Mouse (Mus musculus) heart, embryonic 12.5 days (tissue): ENCODE results near the gene Creb5. TPM values are rescaled to one million over a fixed set of nuclear protein-coding genes. Genes with fewer than 3 reads are reported as not detected.

Source experiments
- ATAC-seq: fragments of 200-750 bp; cut with Nextera tagmentation; 2 replicates; pipeline ENCODE4 v1.8.0; 2017; ENCODE audit warnings: moderate TSS enrichment, moderate library complexity; ENCODE audit not compliant: insufficient number of reproducible peaks, low FRiP score
- H3K27ac ChIP-seq: fragments of 300-500 bp; sonication (generic); 2 replicates; pipeline ENCODE4 v1.5.1; 2016; ENCODE audit warnings: mild to moderate bottlenecking, moderate library complexity; ENCODE audit not compliant: poor library complexity, severe bottlenecking
- H3K27me3 ChIP-seq: fragments of 300-500 bp; sonication (generic); replicated peaks from 2 replicates; pipeline ENCODE4 v1.6.1; 2016; ENCODE audit warnings: mild to moderate bottlenecking, moderate library complexity
- H3K36me3 ChIP-seq: fragments of 300-500 bp; sonication (generic); 2 replicates; pipeline ENCODE4 v1.6.1; 2016; ENCODE audit warnings: mild to moderate bottlenecking, moderate library complexity
- H3K4me1 ChIP-seq: fragments of 300-500 bp; sonication (generic); replicated peaks from 2 replicates; pipeline ENCODE4 v1.6.1; 2016; ENCODE audit warnings: mild to moderate bottlenecking
- H3K4me2 ChIP-seq: fragments of 300-500 bp; sonication (generic); 2 replicates; pipeline ENCODE4 v1.6.1; 2016; ENCODE audit warnings: mild to moderate bottlenecking, moderate library complexity
- H3K4me3 ChIP-seq: fragments of 300-500 bp; sonication (generic); 2 replicates; pipeline ENCODE4 v1.5.1; 2016; ENCODE audit warnings: mild to moderate bottlenecking
- H3K9ac ChIP-seq: fragments of 300-500 bp; sonication (generic); 2 replicates; pipeline ENCODE4 v1.6.1; 2016; ENCODE audit warnings: mild to moderate bottlenecking, moderate library complexity
- H3K9me3 ChIP-seq: fragments of 300-500 bp; sonication (generic); replicated peaks from 2 replicates; pipeline ENCODE4 v1.6.1; 2016; ENCODE audit warnings: mild to moderate bottlenecking, moderate library complexity
- WGBS: fragments of 180-500 bp; shearing (Covaris S2); methylation state at CpG from one replicate; pipeline ENCODE4 v1.1.7; 2016; 5-methylcytosine and 5-hydroxymethylcytosine counted together
- polyA plus RNA-seq: library from polyadenylated mRNA; unstranded; fragments of >200 nt; fragmentation: Nextera tagmentation; extraction: Ambion mirVana; gene quantifications from 2 replicates; pipeline ENCODE4 v1.2.1, GENCODE M21; 2016

Creb5 gene
- polyA plus RNA-seq, 1 experiment from 2014 or later = 34.9 TPM

GRCm38 (mm10) chr6:53706604-53707330 lies 419.7 kb downstream of the Creb5 start:
- Histone ChIP-seq H3K27me3 (no peaks in the 10 kb centered on the region), H3K27ac (no peak overlapping the region), H3K9me3 (no peaks in the 10 kb centered on the region), H3K4me3 (no peak overlapping the region), H3K4me1 (0 out of 2 replicates have a peak, but pooled peaks cover 2% of the 10 kb centered on the region), H3K9ac (no peak overlapping the region), H3K36me3 (no peaks in the 10 kb centered on the region), H3K4me2 (no peak overlapping the region)
- WGBS = 71% methylated on average over 10 of the region's 10 CpGs
- no peak for ATAC-seq

- no peak overlapping the region for H3K4me2 ChIP-seq
- H3K4me3 ChIP-seq = no peak overlapping the region
- ATAC-seq = no peak
- H3K9me3 ChIP-seq = no peaks in the 10 kb centered on the region
- 43% methylated on average over 5 of the region's 5 CpGs for WGBS
- H3K27ac ChIP-seq = no peak overlapping the region
- no peaks in the 10 kb centered on the region for H3K27me3 ChIP-seq
- 0 out of 2 replicates have a peak, but pooled peaks cover 2% of the 10 kb centered on the region for H3K4me1 ChIP-seq
- no peaks in the 10 kb centered on the region for H3K36me3 ChIP-seq
- H3K9ac ChIP-seq = no peak overlapping the region
These were observed 420.7 kb downstream of the Creb5 start for GRCm38 (mm10) chr6:53707795-53708194.

- WGBS = 86% methylated on average over 14 of the region's 14 CpGs
- no peaks in the 10 kb centered on the region for H3K27me3 ChIP-seq
- H3K27ac ChIP-seq = no peak overlapping the region
- H3K9me3 ChIP-seq = no peaks in the 10 kb centered on the region
- H3K36me3 ChIP-seq = no peaks in the 10 kb centered on the region
- no peak for ATAC-seq
- 0 out of 2 replicates have a peak, but pooled peaks cover 2% of the 10 kb centered on the region for H3K4me1 ChIP-seq
- H3K4me2 ChIP-seq = no peak overlapping the region
- no peak overlapping the region for H3K4me3 ChIP-seq
- H3K9ac ChIP-seq = no peak overlapping the region
These were observed 422.8 kb downstream of the Creb5 start for GRCm38 (mm10) chr6:53709694-53710442.

GRCm38 (mm10) chr6:53710560-53710959 lies 423.5 kb downstream of the Creb5 start:
- WGBS = 76% methylated on average over 5 of the region's 5 CpGs
- no peak overlapping the region for H3K9ac ChIP-seq
- no peak overlapping the region for H3K4me3 ChIP-seq
- H3K4me2 ChIP-seq = no peak overlapping the region
- H3K9me3 ChIP-seq = no peaks in the 10 kb centered on the region
- H3K4me1 ChIP-seq = 0 out of 2 replicates have a peak, but pooled peaks cover 2% of the 10 kb centered on the region
- no peak overlapping the region for H3K27ac ChIP-seq
- H3K36me3 ChIP-seq = no peaks in the 10 kb centered on the region
- no peaks in the 10 kb centered on the region for H3K27me3 ChIP-seq
- ATAC-seq = no peak

GRCm38 (mm10) chr6:53713152-53713551 lies 426.1 kb downstream of the Creb5 start:
- H3K27me3 ChIP-seq = no peaks in the 10 kb centered on the region
- H3K4me2 ChIP-seq = no peak overlapping the region
- no peaks in the 10 kb centered on the region for H3K36me3 ChIP-seq
- WGBS = 77% methylated on average over 9 of the region's 9 CpGs
- no peak overlapping the region for H3K4me3 ChIP-seq
- H3K9ac ChIP-seq = no peak overlapping the region
- H3K27ac ChIP-seq = no peak overlapping the region
- no peaks in the 10 kb centered on the region for H3K4me1 ChIP-seq
- no peak for ATAC-seq
- no peaks in the 10 kb centered on the region for H3K9me3 ChIP-seq

GRCm38 (mm10) chr6:53714908-53715321 lies 427.8 kb downstream of the Creb5 start:
- H3K4me1 ChIP-seq = no peaks in the 10 kb centered on the region
- H3K27ac ChIP-seq = no peak overlapping the region
- no peak overlapping the region for H3K9ac ChIP-seq
- H3K4me3 ChIP-seq = no peak overlapping the region
- H3K27me3 ChIP-seq = 0 out of 2 replicates have a peak, but pooled peaks cover 4% of the 10 kb centered on the region
- H3K9me3 ChIP-seq = no peaks in the 10 kb centered on the region
- WGBS = 70% methylated on average over 9 of the region's 9 CpGs
- ATAC-seq = no peak; the same call in 1 of the 2 replicates
- H3K4me2 ChIP-seq = no peak overlapping the region
- no peaks in the 10 kb centered on the region for H3K36me3 ChIP-seq

- no peak overlapping the region for H3K27ac ChIP-seq
- H3K9ac ChIP-seq = no peak overlapping the region
- H3K4me3 ChIP-seq = no peak overlapping the region
- 87% methylated on average over 9 of the region's 9 CpGs for WGBS
- H3K4me1 ChIP-seq = no peaks in the 10 kb centered on the region
- no peaks in the 10 kb centered on the region for H3K9me3 ChIP-seq
- H3K27me3 ChIP-seq = 0 out of 2 replicates have a peak, but pooled peaks cover 4% of the 10 kb centered on the region
- H3K4me2 ChIP-seq = no peak overlapping the region
- no peaks in the 10 kb centered on the region for H3K36me3 ChIP-seq
- ATAC-seq = no peak
These were observed 428.9 kb downstream of the Creb5 start for GRCm38 (mm10) chr6:53716013-53716412.

GRCm38 (mm10) chr6:53720009-53720408 lies 432.9 kb downstream of the Creb5 start:
- Histone ChIP-seq H3K9me3 (no peaks in the 10 kb centered on the region), H3K27ac (no peak overlapping the region), H3K4me1 (peaks cover 3% of the 10 kb centered on the region; the same call in 1 of the 2 replicates), H3K9ac (no peak overlapping the region), H3K4me2 (no peak overlapping the region), H3K4me3 (no peak overlapping the region), H3K27me3 (0 out of 2 replicates have a peak, but pooled peaks cover 12% of the 10 kb centered on the region), H3K36me3 (no peaks in the 10 kb centered on the region)
- 79% methylated on average over 3 of the region's 3 CpGs for WGBS
- ATAC-seq = no peak

GRCm38 (mm10) chr6:53721595-53721994 lies 434.5 kb downstream of the Creb5 start:
- Histone ChIP-seq H3K4me1 (peaks cover 3% of the 10 kb centered on the region; the same call in 1 of the 2 replicates), H3K4me3 (no peak overlapping the region), H3K4me2 (no peak overlapping the region), H3K27me3 (0 out of 2 replicates have a peak, but pooled peaks cover 12% of the 10 kb centered on the region), H3K36me3 (no peaks in the 10 kb centered on the region), H3K27ac (no peak overlapping the region), H3K9ac (no peak overlapping the region), H3K9me3 (no peaks in the 10 kb centered on the region)
- 0 out of 2 replicates have a peak, but pooled peaks have one; percentile 6 for ATAC-seq
- WGBS = 7% methylated on average over 9 of the region's 9 CpGs

GRCm38 (mm10) chr6:53722694-53723093 lies 435.6 kb downstream of the Creb5 start:
- no peak for ATAC-seq
- WGBS = 58% methylated on average over 4 of the region's 4 CpGs
- no peak overlapping the region for H3K27ac ChIP-seq
- 0 out of 2 replicates have a peak, but pooled peaks cover 12% of the 10 kb centered on the region for H3K27me3 ChIP-seq
- no peaks in the 10 kb centered on the region for H3K36me3 ChIP-seq
- H3K9me3 ChIP-seq = no peaks in the 10 kb centered on the region
- no peak overlapping the region for H3K9ac ChIP-seq
- no peak overlapping the region for H3K4me2 ChIP-seq
- H3K4me1 ChIP-seq = peaks cover 10% of the 10 kb centered on the region
- H3K4me3 ChIP-seq = no peak overlapping the region

GRCm38 (mm10) chr6:53730487-53730886 lies 443.4 kb downstream of the Creb5 start:
- no peak overlapping the region for H3K4me3 ChIP-seq
- no peak for ATAC-seq
- no peaks in the 10 kb centered on the region; the same call in 1 of the 2 replicates for H3K9me3 ChIP-seq
- WGBS = 74% methylated on average over 7 of the region's 7 CpGs
- peaks cover 21% of the 10 kb centered on the region for H3K4me1 ChIP-seq
- H3K36me3 ChIP-seq = no peaks in the 10 kb centered on the region
- H3K4me2 ChIP-seq = no peak overlapping the region
- H3K9ac ChIP-seq = no peak overlapping the region
- no peak overlapping the region for H3K27ac ChIP-seq
- H3K27me3 ChIP-seq = no peaks in the 10 kb centered on the region
